Mouse (Mus musculus): ENCODE results near the gene Ehhadh.

DNA sequence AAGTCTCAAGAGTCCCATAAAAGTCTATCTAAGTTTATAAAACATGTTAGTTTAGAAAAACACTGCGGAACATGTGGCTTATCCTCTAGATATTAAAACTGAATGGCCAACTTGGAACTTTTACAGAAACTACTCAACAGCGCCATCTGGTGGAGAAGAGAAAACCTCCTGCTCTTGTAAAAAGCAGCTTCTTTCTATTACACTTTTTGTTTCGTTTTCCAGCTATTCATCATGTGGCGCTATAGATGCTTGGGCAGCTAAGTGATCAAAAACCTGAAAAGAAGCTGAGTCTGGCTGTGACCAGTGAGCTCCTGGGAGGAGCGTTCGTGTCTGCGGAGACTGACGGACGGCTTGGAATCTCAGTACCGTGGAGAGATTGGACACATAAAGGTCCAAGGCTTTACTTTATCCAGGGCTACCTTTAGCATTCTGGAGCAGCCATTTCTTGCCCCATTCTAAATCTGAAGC, 59.7 kb downstream of the Ehhadh start:
- TF ChIP-seq EP300 (IDR thresholded peaks at IDR 0.05) (no peak), CTCF (IDR thresholded peaks at IDR 0.05) (peak; percentile 90)
